Mouse (Mus musculus) natural killer cell, adult 2 months (primary cell): ENCODE data around the gene Stx1a.
A peak's percentile ranks its signal among the peaks of the same experiment; 100 is the strongest.

Source experiments
- DNase-seq, 2 experiments: peaks; one replicate each; pipeline ENCODE4 v3.0.0; 2022; ENCODE audit warnings: low spot score in 2 of 2

Stx1a gene

GRCm38 (mm10) chr5:135008671-135009589, 14.4 kb upstream of the Stx1a start, which contains the start of gene Abhd11:
TSS of gene Abhd11 (plus strand) at chr5:135009152.
- peak; percentile 99 for DNase-seq

DNA sequence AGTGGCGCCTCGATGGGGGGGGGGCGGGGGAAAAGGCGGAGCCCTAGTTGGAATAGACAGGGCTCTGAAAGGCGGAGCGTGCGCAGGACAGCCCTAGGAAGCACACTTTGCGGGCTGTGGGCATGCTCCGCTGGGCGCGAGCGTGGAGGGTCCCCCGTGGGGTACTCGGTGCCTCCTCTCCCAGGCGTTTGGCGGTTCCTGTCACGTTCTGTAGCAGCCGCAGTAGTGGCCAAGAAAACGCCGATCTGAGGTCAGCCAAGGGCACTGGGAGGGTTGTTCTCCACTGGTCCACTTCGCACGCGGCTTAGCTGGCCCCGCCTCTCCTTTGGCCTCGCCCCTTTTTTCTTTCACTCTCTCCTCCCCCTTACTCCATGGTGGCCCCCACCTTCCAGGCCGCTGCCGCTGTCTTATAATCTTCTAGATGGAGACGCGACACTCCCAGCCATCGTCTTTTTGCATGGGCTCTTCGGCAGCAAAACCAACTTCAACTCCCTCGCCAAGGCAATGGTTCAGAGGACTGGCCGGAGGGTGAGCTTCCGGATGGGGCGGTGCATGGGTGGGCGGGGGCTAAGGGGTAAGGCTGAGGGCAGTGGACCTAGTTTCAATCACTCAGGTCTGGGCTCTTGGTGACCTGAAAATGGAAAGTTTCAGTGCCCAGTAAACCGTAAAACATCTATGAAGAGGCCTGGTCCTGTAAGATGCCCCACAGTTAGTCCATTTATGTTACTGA, 13.5 kb upstream of the Stx1a start:
- DNase-seq: peak; percentile 88 to 90

DNA sequence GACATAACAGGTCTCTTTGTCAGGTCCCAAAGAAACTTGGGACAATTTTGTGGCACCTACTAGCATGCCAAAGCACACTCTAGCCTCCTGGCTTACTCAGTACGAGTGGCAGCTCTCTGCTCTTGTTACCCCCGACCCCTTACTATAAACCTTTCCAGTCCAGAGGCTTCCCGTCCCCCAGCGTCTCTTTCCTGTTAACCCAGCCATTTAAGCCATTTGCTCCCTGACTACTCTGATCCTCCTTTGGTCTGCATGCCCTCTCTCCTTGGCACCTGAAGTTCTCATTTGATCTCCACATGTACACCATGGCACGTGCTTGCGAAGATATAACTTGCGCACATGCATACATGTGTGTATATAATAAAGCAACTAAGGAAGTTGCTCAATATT, 13.0 kb upstream of the Stx1a start:
- no peak for DNase-seq

DNA sequence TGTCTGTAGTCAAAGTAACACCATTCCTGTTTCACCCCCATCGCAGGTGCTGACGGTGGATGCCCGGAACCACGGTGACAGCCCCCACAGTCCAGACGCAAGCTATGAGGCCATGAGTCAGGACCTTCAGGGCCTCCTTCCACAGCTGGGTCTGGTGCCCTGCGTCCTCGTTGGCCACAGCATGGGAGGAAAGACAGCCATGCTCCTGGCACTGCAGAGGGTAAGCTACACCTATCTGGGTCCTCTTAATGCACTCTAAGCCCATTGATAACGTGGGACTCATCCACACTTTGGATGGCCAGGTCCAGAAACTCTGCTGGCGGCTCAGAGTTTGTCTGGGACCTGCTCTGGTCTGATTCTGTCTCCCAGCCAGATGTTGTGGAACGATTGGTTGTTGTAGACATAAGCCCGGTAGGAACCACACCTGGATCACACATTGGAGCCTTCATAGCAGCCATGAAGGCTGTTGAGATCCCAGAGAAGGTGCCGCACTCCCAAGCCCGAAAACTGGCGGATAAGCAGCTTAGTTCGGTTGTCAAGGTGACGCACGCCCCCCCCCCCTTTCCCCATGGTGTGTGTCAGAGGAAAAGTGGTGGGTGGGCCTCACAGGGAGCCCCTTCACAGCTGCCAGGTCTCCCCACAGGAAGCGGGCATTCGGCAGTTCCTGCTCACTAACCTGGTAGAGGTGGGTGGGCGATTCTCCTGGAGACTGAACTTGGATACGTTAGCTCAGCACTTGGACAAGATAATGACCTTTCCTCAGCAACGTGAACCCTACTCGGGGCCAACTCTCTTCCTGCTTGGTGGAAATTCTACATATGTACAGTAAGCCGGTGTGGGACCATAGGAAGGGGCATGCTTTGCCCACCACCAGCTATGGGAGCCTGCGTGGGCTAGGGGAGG, 12.2 kb upstream of the Stx1a start:
- DNase-seq: no peak

GRCm38 (mm10) chr5:135011809-135012613, 11.3 kb upstream of the Stx1a start:
- DNase-seq: no peak

- DNase-seq: peak; percentile 79 to 85
Measured at GRCm38 (mm10) chr5:135012671-135013441, 10.4 kb upstream of the Stx1a start.

GRCm38 (mm10) chr5:135015497-135015896, 7.8 kb upstream of the Stx1a start:
- DNase-seq: peak; percentile 71 to 84

- DNase-seq: no peak
Measured at GRCm38 (mm10) chr5:135016224-135016759, 7.0 kb upstream of the Stx1a start.

GRCm38 (mm10) chr5:135021814-135022213, 1.5 kb upstream of the Stx1a start:
- no peak for DNase-seq

- peak; percentile 71 to 74 for DNase-seq
Measured at GRCm38 (mm10) chr5:135024665-135025224, 1.5 kb downstream of the Stx1a start.

DNA sequence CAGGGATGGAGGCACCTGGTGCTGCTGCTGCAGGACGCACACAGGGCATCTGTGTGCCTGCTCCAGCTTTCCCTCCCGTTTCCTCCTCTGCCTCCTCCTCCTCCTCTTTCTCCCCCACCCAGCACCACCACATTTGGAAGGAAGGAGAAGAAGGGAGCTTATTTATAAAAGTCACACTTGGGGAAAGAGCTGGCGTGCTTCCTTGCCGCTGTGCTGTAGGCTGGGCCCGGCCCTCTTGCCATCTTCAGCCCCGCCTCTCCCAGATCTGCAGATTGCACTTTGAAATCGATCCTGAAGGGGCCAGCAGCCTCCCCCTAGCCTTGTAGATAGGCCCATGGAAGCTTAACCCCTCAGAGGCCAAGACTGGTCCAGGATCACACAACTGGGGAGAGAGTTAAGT, 2.6 kb downstream of the Stx1a start:
- peak in 1 of 2 experiments; percentile 17 for DNase-seq

GRCm38 (mm10) chr5:135029007-135029854, 5.9 kb downstream of the Stx1a start:
- no peak for DNase-seq

DNA sequence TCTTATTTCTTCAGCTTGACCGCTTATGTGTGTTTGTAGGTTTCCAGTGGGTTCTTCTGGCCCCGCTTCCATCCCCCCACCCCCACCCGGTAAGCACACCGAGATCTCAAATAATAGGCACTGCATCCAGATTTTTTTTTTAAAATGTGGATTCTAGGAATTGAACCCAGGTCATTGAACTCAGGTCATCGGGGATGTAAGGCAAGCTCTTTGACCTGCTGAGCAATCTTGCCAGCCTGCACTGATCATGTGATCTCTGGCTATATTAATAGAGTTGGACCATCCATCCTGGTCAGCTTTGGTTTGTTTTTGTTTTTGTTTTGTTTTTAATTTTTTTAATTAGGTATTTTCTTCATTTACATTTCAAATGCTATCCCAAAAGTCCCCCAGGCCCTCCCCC, 9.3 kb downstream of the Stx1a start:
- DNase-seq: no peak

- DNase-seq: no peak
Measured at GRCm38 (mm10) chr5:135034593-135034992, 11.3 kb downstream of the Stx1a start.

- no peak for DNase-seq
Measured at GRCm38 (mm10) chr5:135035608-135036359, 12.5 kb downstream of the Stx1a start.

DNA sequence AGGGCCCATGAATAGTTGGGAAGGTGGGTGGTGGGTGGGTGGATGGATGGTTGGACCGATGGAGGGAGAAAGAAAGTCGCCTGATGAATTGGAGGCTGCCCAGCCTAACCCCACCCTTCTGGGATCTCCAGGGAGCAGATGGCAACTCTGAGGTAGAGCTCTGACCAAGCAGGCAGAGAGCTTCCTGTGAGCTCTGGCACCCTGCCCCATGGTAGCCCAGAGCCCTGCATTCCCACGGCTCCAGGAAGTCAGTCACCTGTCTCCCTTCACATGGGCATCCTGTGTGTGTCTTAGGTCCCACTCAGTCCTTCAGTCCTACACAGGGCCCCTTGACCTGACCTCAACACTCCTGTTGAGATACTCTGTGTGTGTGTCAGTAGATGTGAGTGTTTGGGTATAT, 14.7 kb downstream of the Stx1a start:
- no peak for DNase-seq

DNA sequence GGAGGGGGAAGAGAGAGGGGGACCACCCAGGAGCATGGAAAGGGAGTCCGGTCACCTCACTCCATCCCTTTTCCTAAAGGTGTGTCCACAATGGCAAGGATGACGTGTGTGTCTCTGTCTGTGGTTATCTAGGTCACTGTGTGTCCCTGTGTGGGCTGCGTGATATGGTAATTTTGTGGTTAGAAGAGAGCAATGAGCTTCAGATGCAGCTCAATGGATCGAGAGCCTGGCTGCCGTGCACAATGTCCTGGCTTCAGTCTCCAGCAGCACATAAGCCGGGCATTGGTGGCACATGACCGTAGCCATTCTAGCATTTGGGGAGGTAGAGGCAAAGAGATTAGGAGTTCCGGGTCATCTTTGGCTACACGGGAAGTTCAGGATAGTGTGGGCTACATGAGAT, 16.3 kb downstream of the Stx1a start:
- DNase-seq: no peak

DNA sequence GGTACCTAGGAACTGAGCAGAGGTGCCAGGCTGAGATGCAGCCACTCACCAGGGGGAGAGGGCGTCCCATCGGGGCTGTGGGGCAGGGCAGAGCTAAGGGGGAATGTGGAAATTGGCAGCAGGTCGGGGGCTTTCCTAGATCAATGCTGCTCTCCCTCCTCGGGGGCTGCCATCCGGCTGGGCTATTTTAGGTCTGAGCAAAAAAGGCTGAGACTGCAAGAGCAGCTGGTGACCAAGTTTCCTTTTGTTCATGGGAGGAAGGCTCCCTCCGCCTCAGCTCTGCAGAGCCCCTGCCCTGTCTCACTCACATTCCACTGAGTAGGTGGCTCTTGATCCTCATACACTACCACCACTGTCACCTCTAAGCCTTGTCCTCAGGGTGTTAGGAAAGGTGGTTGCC, 16.8 kb downstream of the Stx1a start:
- no peak for DNase-seq
